Mouse (Mus musculus) heart, embryonic 13.5 days (tissue): ENCODE data around the gene Pgk2. TPM values are rescaled to one million over a fixed set of nuclear protein-coding genes. Genes with fewer than 3 reads are reported as not detected.
"Not testable (repeated sequence)": the region's sequence is repeated elsewhere in the genome, so short reads cannot be mapped to it uniquely, and the experiment has no call there.

ENCODE experiments used
- ATAC-seq: fragments of 200-750 bp; cut with Nextera tagmentation; 2 replicates; pipeline ENCODE4 v1.8.0; 2017; ENCODE audit warnings: moderate TSS enrichment; ENCODE audit not compliant: insufficient number of reproducible peaks, low FRiP score, low TSS enrichment; ENCODE audit errors: extremely low read depth
- H3K27ac ChIP-seq: fragments of 300-500 bp; sonication (generic); replicated peaks from 2 replicates; pipeline ENCODE4 v1.5.1; 2015; ENCODE audit warnings: moderate library complexity, mild to moderate bottlenecking, inconsistent platforms
- H3K27me3 ChIP-seq: fragments of 300-500 bp; sonication (generic); replicated peaks from 2 replicates; pipeline ENCODE4 v1.6.1; 2015; ENCODE audit warnings: mild to moderate bottlenecking, inconsistent platforms
- H3K36me3 ChIP-seq: fragments of 300-500 bp; sonication (generic); 2 replicates; pipeline ENCODE4 v1.6.1; 2015; ENCODE audit warnings: mild to moderate bottlenecking, inconsistent platforms
- H3K4me1 ChIP-seq: fragments of 300-500 bp; sonication (generic); 2 replicates; pipeline ENCODE4 v1.6.1; 2015; ENCODE audit warnings: inconsistent platforms
- H3K4me2 ChIP-seq: fragments of 300-500 bp; sonication (generic); 2 replicates; pipeline ENCODE4 v1.6.1; 2015; ENCODE audit warnings: inconsistent platforms, mild to moderate bottlenecking, moderate library complexity
- H3K4me3 ChIP-seq: fragments of 300-500 bp; sonication (generic); 2 replicates; pipeline ENCODE4 v1.5.1; 2015; ENCODE audit warnings: moderate library complexity, mild to moderate bottlenecking, inconsistent platforms
- H3K9ac ChIP-seq: fragments of 300-500 bp; sonication (generic); 2 replicates; pipeline ENCODE4 v1.6.1; 2015; ENCODE audit warnings: inconsistent platforms, mild to moderate bottlenecking, moderate library complexity
- H3K9me3 ChIP-seq: fragments of 300-500 bp; sonication (generic); 2 replicates; pipeline ENCODE4 v1.6.1; 2016; ENCODE audit warnings: inconsistent platforms
- WGBS: fragments of 180-500 bp; shearing (Covaris S2); methylation state at CpG from one replicate; pipeline ENCODE4 v1.1.7; 2015; ENCODE audit warnings: mixed read lengths; 5-methylcytosine and 5-hydroxymethylcytosine counted together
- polyA plus RNA-seq: library from polyadenylated mRNA; unstranded; fragments of >200 nt; fragmentation: Nextera tagmentation; extraction: Ambion mirVana; gene quantifications from 2 replicates; pipeline ENCODE4 v1.2.1, GENCODE M21; 2015

The Pgk2 gene
- polyA plus RNA-seq, result not detected in 2 replicates

DNA sequence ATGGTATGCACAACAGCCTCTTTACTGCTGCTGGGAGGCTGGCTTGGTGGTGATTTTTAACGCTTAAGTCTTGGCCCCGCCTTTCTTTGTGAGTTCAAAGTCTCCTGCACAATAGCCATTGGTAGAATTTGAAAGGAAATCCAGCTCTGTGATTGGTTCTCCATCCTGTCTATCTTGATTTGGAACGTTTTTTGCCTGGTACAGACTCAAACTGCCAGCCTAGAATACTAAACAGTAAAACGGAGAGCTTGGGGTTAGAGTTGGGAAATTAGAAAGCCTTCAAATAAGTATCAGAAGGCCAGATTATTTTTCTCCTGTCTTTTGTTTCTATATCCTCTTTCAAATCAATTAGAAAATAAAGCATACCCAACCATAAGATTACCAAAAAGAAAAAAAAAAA, at the start of gene Pgk2:
TSS of gene Pgk2 (minus strand) at position 101 of the 400 bp plus-strand sequence.
- H3K9me3 ChIP-seq, result no peaks in the 10 kb centered on the region
- no peak within 1 kb of the TSS for H3K4me3 ChIP-seq
- no peaks in the 10 kb centered on the region for H3K36me3 ChIP-seq
- no peak within 1 kb of the TSS for H3K4me2 ChIP-seq
- no peaks in the 10 kb centered on the region for H3K4me1 ChIP-seq
- no peak for ATAC-seq
- no peaks in the 10 kb centered on the region for H3K27me3 ChIP-seq
- H3K9ac ChIP-seq, result no peak within 1 kb of the TSS
- H3K27ac ChIP-seq, result no peak within 1 kb of the TSS
- WGBS, result 54% methylated on average over 4 of the region's 4 CpGs

- Histone ChIP-seq H3K4me3 (no peak overlapping the region), H3K4me2 (no peak overlapping the region), H3K27ac (no peak overlapping the region), H3K27me3 (no peaks in the 10 kb centered on the region), H3K9ac (no peak overlapping the region), H3K36me3 (no peaks in the 10 kb centered on the region), H3K4me1 (no peaks in the 10 kb centered on the region), H3K9me3 (no peaks in the 10 kb centered on the region)
- 52% methylated on average over 1 of the region's 1 CpGs for WGBS
- no peak for ATAC-seq
These were observed 44.0 kb upstream of the Pgk2 start for GRCm38 (mm10) chr17:40252487-40252886.

GRCm38 (mm10) chr17:40242135-40242534, 33.7 kb upstream of the Pgk2 start, which contains the start of gene Crisp3:
TSS of gene Crisp3 (minus strand) at chr17:40242288.
- Histone ChIP-seq H3K36me3 (no peaks in the 10 kb centered on the region), H3K9ac (no peak within 1 kb of the TSS), H3K4me1 (no peaks in the 10 kb centered on the region), H3K4me3 (no peak within 1 kb of the TSS), H3K27ac (no peak within 1 kb of the TSS), H3K4me2 (no peak within 1 kb of the TSS), H3K27me3 (no peaks in the 10 kb centered on the region), H3K9me3 (no peaks in the 10 kb centered on the region)
- no peak for ATAC-seq

DNA sequence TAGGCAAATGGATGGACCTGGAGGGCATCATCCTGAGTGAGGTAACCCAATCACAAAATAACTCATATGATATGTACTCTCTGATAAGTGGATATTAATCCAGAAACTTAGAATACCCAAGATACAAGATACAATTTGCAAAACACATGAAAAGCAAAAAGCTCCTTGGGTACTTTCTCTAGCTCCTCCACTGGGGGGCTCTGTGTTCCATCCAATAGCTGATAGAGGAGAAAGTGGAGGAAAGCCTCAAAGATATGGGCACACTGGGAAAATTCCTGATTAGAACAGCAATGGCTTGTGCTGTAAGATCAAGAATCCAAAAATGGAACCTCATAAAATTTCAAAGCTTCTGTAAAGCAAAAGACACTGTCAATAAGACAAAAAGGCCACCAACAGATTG, 6.6 kb downstream of the Pgk2 start:
- not testable (repeated sequence) for H3K27me3 ChIP-seq

DNA sequence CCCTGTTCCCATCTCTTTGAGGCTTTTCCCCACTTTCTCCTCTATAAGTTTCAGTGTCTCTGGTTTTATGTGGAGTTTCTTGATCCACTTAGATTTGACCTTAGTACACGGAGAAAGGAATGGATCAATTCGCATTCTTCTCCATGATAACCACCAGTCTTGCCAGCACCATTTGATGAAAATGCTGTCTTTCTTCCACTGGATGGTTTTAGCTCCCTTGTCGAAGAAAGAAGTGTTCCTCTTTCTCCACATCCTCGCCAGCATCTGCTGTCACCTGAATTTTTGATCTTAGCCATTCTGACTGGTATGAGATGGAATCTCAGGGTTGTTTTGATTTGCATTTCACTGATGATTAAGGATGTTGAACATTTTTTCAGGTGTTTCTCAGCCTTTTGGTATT, 18.2 kb downstream of the Pgk2 start:
- H3K9me3 ChIP-seq, H3K4me1 ChIP-seq, H3K27ac ChIP-seq, H3K36me3 ChIP-seq, ATAC-seq, H3K27me3 ChIP-seq, H3K4me2 ChIP-seq, H3K9ac ChIP-seq, H3K4me3 ChIP-seq: not testable (repeated sequence)
- 77% methylated on average over 4 of the region's 4 CpGs for WGBS

More for the DNA sequence above, 6.6 kb downstream of the Pgk2 start:
- H3K36me3 ChIP-seq, H3K4me2 ChIP-seq, H3K4me1 ChIP-seq, H3K4me3 ChIP-seq, H3K9ac ChIP-seq, ATAC-seq, H3K9me3 ChIP-seq, H3K27ac ChIP-seq: not testable (repeated sequence)

DNA sequence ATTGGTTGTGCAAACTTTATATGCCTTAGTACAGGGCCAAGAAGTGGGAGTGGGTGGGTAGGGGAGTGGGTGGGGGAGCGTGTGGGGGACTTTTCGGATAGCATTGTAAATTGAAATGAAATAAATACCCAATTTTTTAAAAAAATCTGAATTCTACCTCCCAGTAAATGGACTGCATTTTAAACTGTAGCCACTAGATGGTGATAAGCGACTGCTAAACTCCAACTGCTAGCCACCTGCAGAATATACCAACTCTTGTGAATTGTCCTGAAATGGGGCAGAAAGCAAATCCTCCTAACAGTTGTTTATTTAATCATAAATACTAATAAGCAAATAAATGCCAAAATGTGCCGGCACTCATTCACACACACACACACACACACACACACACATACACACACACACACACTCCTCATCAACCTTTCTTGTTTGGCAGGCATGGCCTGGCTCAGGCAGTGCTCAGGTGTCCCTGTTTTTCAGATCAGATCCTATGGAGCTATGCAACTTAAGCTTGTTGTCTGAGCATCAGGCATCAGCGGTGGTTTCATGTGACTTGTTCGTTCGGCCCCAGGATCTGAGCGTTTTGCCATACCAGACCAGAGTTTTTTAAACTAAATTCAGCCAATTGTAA, 50.6 kb downstream of the Pgk2 start:
- not testable (repeated sequence) for H3K9me3 ChIP-seq, H3K27me3 ChIP-seq, H3K4me2 ChIP-seq, H3K4me1 ChIP-seq, H3K4me3 ChIP-seq, H3K9ac ChIP-seq, H3K27ac ChIP-seq, ATAC-seq, H3K36me3 ChIP-seq
- WGBS, result 34% methylated on average over 8 of the region's 8 CpGs

Other genes starting within 250 kb of the Pgk2 start
- gene AC192777.2, start 113.2 kb downstream of the Pgk2 start, polyA plus RNA-seq, result not detected in 2 replicates
- gene Crisp3, start 33.6 kb upstream of the Pgk2 start, polyA plus RNA-seq, result not detected in 2 replicates
- 0.14 TPM in 1 of 2 replicates, not detected in the other for gene Crisp1, start 110.6 kb upstream of the Pgk2 start, polyA plus RNA-seq